Mouse (Mus musculus) heart, postnatal 10 days (tissue): Measurements from ENCODE around the gene Ccdc30. TPM values are rescaled to one million over a fixed set of nuclear protein-coding genes. Genes with fewer than 3 reads are reported as not detected.
"Not testable (repeated sequence)": the region's sequence is repeated elsewhere in the genome, so short reads cannot be mapped to it uniquely, and the experiment has no call there.

Experiments used
- DNase-seq, 2 experiments: peaks; one replicate each; pipeline ENCODE4 v3.0.0; 2021
- intact Hi-C: fragments of 180-260 bp; cut with DNase I; formaldehyde crosslinking; loops from one replicate; pipeline ENCODE4 v1.15.1; 2025
- total RNA-seq, 2 experiments: library from RNA; stranded (reverse); gene quantifications; 2 replicates each; pipeline ENCODE4 v1.2.3; 2021

Ccdc30 gene
- total RNA-seq, 2 experiments from 2014 or later, result 0.35 to 0.65 TPM

DNA sequence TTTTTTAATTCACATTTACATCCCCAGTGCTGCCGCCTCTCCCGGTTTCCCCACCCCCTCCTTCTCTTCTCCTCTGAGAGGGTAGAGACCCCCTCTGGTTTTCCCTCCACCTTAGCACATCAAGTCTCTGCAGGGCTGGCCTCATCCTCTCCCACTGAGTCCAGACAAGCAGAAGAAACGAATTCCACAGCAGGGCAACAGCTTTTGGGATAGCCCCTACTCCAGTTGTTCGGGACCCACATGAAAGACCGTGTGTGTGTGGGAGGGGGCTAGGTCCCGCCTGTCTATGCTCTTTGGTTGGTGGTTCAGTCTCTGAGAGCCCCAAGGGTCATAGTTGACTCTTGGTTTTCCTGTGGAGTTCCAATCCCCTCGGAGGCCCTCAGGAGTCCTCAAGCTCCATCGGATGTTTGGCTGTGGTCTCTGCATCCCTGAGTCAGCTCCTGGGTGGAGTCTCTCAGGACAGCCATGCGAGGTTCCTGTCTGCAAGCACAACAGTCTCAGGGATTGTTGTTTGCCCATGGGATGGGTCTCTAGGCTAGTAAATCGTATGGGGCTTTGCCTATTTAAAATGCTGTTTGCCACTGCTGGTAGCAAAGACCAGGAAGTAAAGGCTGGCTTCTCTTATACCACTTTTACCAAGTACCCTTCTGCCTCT, 94.3 kb downstream of the Ccdc30 start:
- DNase-seq, result peak; percentile 3 to 23
- intact Hi-C loops, result loop anchor here (2.0 to 5.0 kb wide), 2 partner anchors 28 to 74 kb away; no protein-coding TSS in a partner anchor

DNA sequence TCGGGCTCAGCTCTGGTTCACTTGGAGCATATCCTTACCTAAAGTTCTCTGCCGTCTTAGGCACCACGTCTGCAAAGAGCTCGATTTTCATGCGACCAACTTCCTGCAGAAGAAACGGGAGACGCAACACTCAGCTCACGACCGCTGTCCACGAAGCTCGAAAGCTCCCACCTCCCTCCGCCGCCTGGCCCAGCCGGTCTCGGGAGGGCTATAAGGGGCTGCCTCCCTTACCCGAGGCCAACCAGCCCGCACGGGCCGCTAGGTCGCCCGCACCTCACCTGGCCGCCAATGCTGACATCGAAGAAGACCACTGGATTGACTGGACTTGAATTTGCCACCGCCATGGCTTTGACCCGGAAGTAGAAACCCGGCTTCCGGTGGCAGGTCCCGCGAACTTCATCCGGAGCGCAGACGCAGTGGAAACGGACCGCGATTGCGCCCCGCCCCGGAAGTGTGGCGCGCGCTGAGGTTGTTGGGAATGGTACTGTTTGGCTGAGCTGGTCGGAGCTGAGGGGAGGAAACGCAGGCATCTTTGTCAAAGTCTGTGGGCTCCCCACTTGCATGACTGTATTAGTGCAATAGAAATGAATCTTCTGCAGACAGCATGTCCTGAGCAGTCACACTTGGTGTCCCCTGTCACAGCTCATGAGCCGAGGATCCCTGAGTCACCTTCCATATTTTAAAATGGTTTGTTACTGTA, 95.0 kb downstream of the Ccdc30 start, which contains the start of gene Ppih:
Ppih (minus strand) TSS at position 416 of the 700 bp plus-strand sequence.
- DNase-seq, result peak; percentile 97 to 98
- intact Hi-C loops, result loop anchor here (2.0 to 5.0 kb wide), 2 partner anchors 27 to 73 kb away; no protein-coding TSS in a partner anchor

GRCm38 (mm10) chr4:119313756-119314155, 101.6 kb downstream of the Ccdc30 start:
- no peak for DNase-seq
- intact Hi-C loops, result no loop called here

GRCm38 (mm10) chr4:119305418-119305817, 109.9 kb downstream of the Ccdc30 start:
- intact Hi-C loops, result no loop called here
- no peak for DNase-seq

DNA sequence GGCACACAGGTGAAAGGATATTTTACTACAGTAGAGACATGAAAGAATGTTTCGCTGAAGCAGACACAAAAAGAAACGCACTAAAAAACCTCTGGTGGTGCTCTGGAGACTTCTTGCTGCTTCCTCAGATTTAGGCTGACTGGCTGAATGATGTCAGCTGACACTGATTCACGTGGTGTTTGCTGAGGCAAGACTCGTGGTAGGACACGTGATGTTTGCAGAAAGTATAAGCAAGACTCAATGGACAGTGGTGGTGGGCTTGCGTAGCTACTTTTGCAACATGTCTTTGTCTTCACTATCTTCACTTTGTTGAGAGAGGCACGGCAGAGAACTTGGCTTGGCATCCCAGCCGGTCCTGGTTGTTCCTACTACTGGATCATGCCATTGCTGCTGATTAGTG, 112.0 kb downstream of the Ccdc30 start:
- intact Hi-C loops, result no loop called here
- DNase-seq, result no peak

DNA sequence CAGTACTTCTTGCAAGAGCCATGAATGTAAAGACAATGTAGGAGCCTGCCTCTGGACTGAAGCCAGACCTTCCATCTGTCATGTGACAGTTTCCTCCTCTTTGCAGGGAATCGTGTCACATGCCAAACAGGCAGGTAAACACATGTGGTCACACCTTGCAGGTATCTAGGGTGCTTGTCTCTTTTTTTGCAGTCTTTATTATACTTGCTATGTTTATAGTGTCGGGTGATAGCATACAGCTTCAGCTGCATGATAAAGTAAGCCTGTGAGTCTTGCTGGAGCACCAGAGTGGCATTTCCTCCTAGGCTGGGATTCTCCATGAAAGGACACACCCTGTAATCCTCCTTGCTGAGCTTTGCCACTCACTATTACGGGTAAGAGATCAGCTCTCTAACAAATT, 113.5 kb downstream of the Ccdc30 start:
- intact Hi-C loops, result no loop called here

GRCm38 (mm10) chr4:119300761-119301160, 114.6 kb downstream of the Ccdc30 start:
- no peak for DNase-seq
- intact Hi-C loops, result no loop called here

More for the DNA sequence above, 113.5 kb downstream of the Ccdc30 start:
- no peak for DNase-seq

GRCm38 (mm10) chr4:119297361-119297760, 118.0 kb downstream of the Ccdc30 start:
- intact Hi-C loops, result no loop called here

DNA sequence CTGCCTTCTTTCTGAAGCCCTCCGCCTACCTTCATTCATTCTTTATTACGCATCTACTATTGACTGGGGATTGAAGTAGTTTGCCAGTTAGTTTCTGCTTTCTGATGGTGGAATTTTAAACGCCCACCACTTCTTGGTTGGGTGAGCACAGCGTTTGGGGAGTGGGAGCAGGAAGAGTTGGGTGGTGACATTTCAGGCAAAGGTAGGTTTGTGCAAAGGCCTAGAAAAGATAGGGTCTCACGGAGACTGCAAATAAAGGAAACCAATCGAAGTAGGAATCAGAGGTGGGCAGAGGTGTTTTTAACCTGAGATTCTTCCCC, 120.2 kb downstream of the Ccdc30 start:
- DNase-seq, result no peak
- intact Hi-C loops, result no loop called here

More at GRCm38 (mm10) chr4:119297361-119297760, 118.0 kb downstream of the Ccdc30 start:
- no peak for DNase-seq

GRCm38 (mm10) chr4:119294415-119295133, 120.7 kb downstream of the Ccdc30 start, which contains the start of gene Ybx1:
Gene Ybx1, minus strand, starts transcription at chr4:119294604.
- peak; percentile 100 for DNase-seq
- intact Hi-C loops, result no loop called here

DNA sequence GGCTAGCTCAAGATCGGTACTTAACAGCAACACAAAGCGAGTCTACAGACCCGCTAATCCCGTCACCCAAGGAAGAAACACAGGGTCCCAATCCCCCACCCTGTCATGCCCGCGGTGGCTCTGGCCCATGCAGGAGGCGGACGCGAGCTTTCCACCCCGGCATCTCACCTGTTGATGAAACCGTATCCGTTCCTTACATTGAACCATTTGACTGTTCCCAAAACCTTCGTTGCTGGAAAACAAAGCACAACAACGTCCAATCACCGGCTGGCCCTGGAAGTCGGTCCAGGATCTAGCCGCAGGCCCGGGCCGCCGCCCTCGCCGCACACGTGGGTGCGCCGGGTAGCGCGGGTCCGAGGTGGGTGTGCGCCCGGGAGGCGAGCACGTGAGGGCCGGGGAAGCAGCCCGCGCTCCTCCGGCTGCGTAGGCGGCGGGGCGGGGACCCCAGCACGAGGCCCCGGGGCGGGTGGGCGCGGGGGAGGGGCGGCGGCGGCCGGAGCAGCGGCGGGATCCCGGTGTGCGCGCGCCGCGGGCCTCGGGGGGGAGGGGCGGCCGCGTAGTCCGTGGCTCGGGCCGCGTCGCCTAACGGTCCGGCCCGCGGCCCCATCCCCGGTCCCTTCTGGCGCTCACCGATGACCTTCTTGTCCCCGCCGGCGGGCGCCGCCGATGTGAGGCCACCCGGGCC, 121.6 kb downstream of the Ccdc30 start:
- intact Hi-C loops, result loop anchor here (2.0 kb wide), 2 partner anchors 19 to 27 kb away; partner anchors contain the start of gene Ppih
- peak in 1 of 2 experiments; percentile 43 for DNase-seq

DNA sequence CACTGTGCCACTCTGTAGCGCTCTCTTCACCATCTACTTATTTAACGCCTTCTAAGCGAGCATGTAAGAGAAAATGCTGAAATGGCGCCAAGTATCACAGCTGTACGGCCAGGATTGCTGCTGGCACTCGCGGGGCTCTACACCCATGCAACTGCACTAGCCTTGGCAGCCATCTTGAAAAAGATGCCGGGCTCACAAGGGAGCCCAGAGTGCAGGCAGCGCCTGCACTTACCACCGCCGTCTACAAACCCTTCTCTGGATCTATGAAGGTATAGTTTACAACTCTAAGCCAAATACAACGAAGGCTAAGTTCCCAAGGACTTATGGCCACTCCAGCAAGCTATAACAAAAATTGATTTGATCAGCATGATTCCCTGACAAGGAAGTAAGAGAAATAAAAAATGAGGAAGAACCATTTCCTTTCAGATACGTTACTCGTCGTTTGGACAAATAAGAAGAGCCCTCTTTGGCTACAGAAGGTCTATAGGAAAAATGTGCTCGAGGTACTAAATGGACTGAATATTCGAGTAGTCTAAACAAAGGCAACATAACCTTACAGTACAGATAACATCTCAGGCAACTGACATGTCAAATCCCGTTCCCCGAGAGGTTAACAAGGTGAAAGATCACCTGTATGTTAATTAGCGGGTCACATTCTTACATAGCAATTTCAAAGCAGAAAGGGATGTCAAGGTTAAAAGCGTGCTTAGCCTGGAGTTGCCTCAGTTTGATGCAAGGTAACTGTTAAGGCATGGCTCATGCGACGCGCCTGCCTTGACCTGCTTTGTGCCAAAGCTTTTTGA, 122.3 kb downstream of the Ccdc30 start:
- peak; percentile 73 to 75 for DNase-seq
- intact Hi-C loops, result loop anchor here (2.0 kb wide), 2 partner anchors 18 to 28 kb away; partner anchors contain the start of gene Ppih

DNA sequence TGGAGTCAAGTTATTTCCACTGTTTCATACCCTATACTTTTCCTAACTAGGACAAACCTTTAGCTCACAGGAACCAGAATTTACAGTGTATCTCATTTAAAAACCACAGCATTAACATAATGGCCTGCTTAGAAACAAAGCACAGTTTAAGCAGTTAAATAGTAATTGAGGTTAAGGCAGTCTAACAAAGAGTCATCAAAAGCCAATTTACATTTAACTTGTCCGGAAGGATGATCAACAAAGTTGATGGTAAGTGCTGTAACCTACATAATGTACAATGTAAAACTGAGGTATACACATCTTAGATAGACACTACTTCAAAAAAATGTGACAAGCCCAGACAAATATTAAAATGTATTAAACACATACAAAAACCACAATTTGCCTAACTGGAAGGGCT, 123.4 kb downstream of the Ccdc30 start:
- no peak for DNase-seq

GRCm38 (mm10) chr4:119285336-119285735, 130.0 kb downstream of the Ccdc30 start:
- DNase-seq, result no peak
- intact Hi-C loops, result no loop called here

More for the DNA sequence above, 123.4 kb downstream of the Ccdc30 start:
- intact Hi-C loops, result loop anchor here (2.0 kb wide), 2 partner anchors 17 to 29 kb away; partner anchors contain the start of gene Ppih

DNA sequence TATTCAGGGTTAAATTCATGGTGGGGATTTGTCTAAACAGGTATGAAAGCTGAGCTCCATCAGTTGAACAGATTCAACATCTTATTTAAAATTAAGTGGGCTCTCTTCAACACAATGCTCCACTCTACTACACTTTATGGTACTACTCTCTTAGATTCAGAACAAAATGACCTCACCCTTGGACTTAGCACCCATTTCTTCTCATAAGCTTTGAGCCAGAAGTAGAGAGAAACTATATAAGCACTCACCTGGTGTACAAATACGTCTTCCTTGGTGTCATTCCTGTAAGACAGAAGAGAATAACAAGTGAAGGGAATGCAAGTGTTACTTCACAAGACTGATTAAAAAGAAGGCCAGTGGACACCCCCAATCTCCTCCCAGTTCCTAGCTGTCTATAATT, 130.5 kb downstream of the Ccdc30 start:
- intact Hi-C loops, result no loop called here
- DNase-seq, result no peak

GRCm38 (mm10) chr4:119278784-119279183, 136.5 kb downstream of the Ccdc30 start:
- DNase-seq, intact Hi-C loops: not testable (repeated sequence)

GRCm38 (mm10) chr4:119275726-119276125, 139.6 kb downstream of the Ccdc30 start:
- intact Hi-C loops, result loop anchor here (1.0 to 2.0 kb wide), 2 partner anchors 17 to 28 kb away; no protein-coding TSS in a partner anchor
- DNase-seq, result no peak

GRCm38 (mm10) chr4:119275226-119275625, 140.1 kb downstream of the Ccdc30 start:
- intact Hi-C loops, result loop anchor here (1.0 to 2.0 kb wide), 2 partner anchors 18 to 28 kb away; no protein-coding TSS in a partner anchor
- peak; percentile 40 to 47 for DNase-seq

GRCm38 (mm10) chr4:119274627-119275026, 140.7 kb downstream of the Ccdc30 start:
- peak; percentile 68 to 75 for DNase-seq
- intact Hi-C loops, result loop anchor here (1.0 to 2.0 kb wide), 2 partner anchors 18 to 27 kb away; no protein-coding TSS in a partner anchor
